Mouse (Mus musculus) lung, postnatal 0 days (tissue): ENCODE data around the gene Frat1. TPM values are rescaled to one million over a fixed set of nuclear protein-coding genes. Genes with fewer than 3 reads are reported as not detected.
A peak's percentile ranks its signal among the peaks of the same experiment; 100 is the strongest.

Source experiments
- ATAC-seq: fragments of 200-750 bp; cut with Nextera tagmentation; 2 replicates; pipeline ENCODE4 v1.8.0; 2017; ENCODE audit warnings: moderate library complexity
- DNase-seq: peaks from one replicate; pipeline ENCODE4 v3.0.0-alpha.2; 2016; ENCODE audit warnings: low spot score
- H3K27ac ChIP-seq: fragments of 300-500 bp; sonication (generic); 2 replicates; pipeline ENCODE4 v1.5.1; 2014; ENCODE audit warnings: antibody characterized with exemption, mild to moderate bottlenecking, low read length, mixed read lengths
- H3K27me3 ChIP-seq: fragments of 300-500 bp; sonication (generic); replicated peaks from 2 replicates; pipeline ENCODE4 v1.6.1; 2014; ENCODE audit warnings: low read length, mixed read lengths; ENCODE audit not compliant: insufficient read depth
- H3K36me3 ChIP-seq: fragments of 300-500 bp; sonication (generic); 2 replicates; pipeline ENCODE4 v1.6.1; 2014; ENCODE audit warnings: low read length, mixed read lengths; ENCODE audit not compliant: insufficient read depth
- H3K4me1 ChIP-seq: fragments of 300-500 bp; sonication (generic); 2 replicates; pipeline ENCODE4 v1.6.1; 2014; ENCODE audit warnings: antibody characterized with exemption, low read depth, low read length, mixed read lengths; ENCODE audit not compliant: insufficient read depth
- H3K4me2 ChIP-seq: fragments of 300-500 bp; sonication (generic); replicated peaks from 2 replicates; pipeline ENCODE4 v1.6.1; 2014; ENCODE audit warnings: low read depth, mild to moderate bottlenecking, low read length, moderate library complexity, mixed read lengths
- H3K4me3 ChIP-seq: fragments of 300-500 bp; sonication (generic); 2 replicates; pipeline ENCODE4 v1.5.1; 2014; ENCODE audit warnings: low read depth, low read length
- H3K9ac ChIP-seq: fragments of 300-500 bp; sonication (generic); replicated peaks from 2 replicates; pipeline ENCODE4 v1.6.1; 2014; ENCODE audit warnings: low read depth, mild to moderate bottlenecking
- H3K9me3 ChIP-seq: fragments of 300-500 bp; sonication (generic); 2 replicates; pipeline ENCODE4 v1.6.1; 2016; ENCODE audit warnings: low read length, mixed read lengths
- CTCF ChIP-seq: IDR thresholded peaks from 2 replicates; pipeline ENCODE4 v1.5.1; 2016; ENCODE audit warnings: antibody characterized with exemption, mild to moderate bottlenecking
- EP300 ChIP-seq: IDR thresholded peaks from 2 replicates; pipeline ENCODE4 v1.6.1; 2016; ENCODE audit warnings: antibody characterized with exemption, mild to moderate bottlenecking, control low read depth
- WGBS: fragments of 180-500 bp; shearing (Covaris S2); extraction: QIAGEN DNeasy Blood & Tissue Kit; methylation state at CpG from one replicate; pipeline ENCODE4 v1.1.7; 2014; 5-methylcytosine and 5-hydroxymethylcytosine counted together
- polyA plus RNA-seq: library from polyadenylated mRNA; unstranded; fragments of >200 nt; fragmentation: Nextera tagmentation; extraction: Ambion mirVana; gene quantifications from 2 replicates; pipeline ENCODE4 v1.2.1, GENCODE M21; 2015

Frat1 gene
- polyA plus RNA-seq, 1 experiment from 2014 or later: 14.1 TPM

- DNase-seq (peak; percentile 99), ATAC-seq (peak; percentile 100)
- peak within 1 kb of the TSS; percentile 68 for H3K4me3 ChIP-seq
- H3K9ac ChIP-seq: peak within 1 kb of the TSS; percentile 35
- 2% methylated on average over 48 of the region's 48 CpGs for whole genome bisulfite sequencing
- H3K4me1 ChIP-seq: no peaks in the 10 kb centered on the region
- peak within 1 kb of the TSS; percentile 71 for H3K4me2 ChIP-seq
- H3K27me3 ChIP-seq: no peaks in the 10 kb centered on the region
- H3K9me3 ChIP-seq: no peaks in the 10 kb centered on the region
- H3K36me3 ChIP-seq: no peaks in the 10 kb centered on the region
- peak within 1 kb of the TSS; percentile 29 for H3K27ac ChIP-seq
- TF ChIP-seq CTCF (no peak), EP300 (no peak)
These were observed 27.9 kb upstream of the Frat1 start, which contains the start of gene Arhgap19 for GRCm38 (mm10) chr19:41801742-41802369. Arhgap19 (minus strand) TSS chr19:41802047.

GRCm38 (mm10) chr19:41803322-41803721, 26.4 kb upstream of the Frat1 start:
- no peaks in the 10 kb centered on the region for H3K9me3 ChIP-seq
- no peak for DNase-seq
- no peak overlapping the region for H3K9ac ChIP-seq
- ATAC-seq: no peak
- WGBS: 39% methylated on average over 7 of the region's 7 CpGs
- TF ChIP-seq EP300: no peak
- TF ChIP-seq CTCF: peak; percentile 49
- H3K27me3 ChIP-seq: no peaks in the 10 kb centered on the region
- no peak overlapping the region for H3K4me3 ChIP-seq
- H3K27ac ChIP-seq: no peak overlapping the region
- no peaks in the 10 kb centered on the region for H3K4me1 ChIP-seq
- H3K4me2 ChIP-seq: no peak overlapping the region
- H3K36me3 ChIP-seq: no peaks in the 10 kb centered on the region

DNA sequence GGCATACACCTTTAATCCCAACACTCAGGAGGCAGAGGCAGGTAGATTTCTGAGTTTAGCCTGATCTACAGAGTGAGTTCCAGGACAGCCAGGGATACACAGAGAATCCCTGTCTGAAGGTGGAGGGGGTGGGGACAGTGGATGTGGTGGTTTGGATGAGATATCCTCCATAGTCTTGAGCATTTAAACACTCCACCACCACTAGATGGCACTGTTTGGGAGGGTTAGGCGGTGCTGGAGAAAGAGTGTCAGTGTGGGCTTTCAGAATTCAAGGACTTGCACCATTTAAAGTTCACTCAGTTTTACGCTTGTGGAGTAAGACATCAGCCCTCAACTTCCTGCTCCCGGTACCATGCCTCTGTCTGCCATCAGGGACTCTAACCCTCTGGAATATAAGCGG, 23.9 kb upstream of the Frat1 start:
- peak; percentile 50 for TF ChIP-seq CTCF
- TF ChIP-seq EP300: no peak
- no peak overlapping the region for H3K27ac ChIP-seq
- no peak for DNase-seq
- no peak overlapping the region for H3K4me3 ChIP-seq
- H3K27me3 ChIP-seq: no peaks in the 10 kb centered on the region
- no peak for ATAC-seq
- H3K4me1 ChIP-seq: no peaks in the 10 kb centered on the region
- H3K9ac ChIP-seq: no peak overlapping the region
- H3K9me3 ChIP-seq: no peaks in the 10 kb centered on the region
- H3K36me3 ChIP-seq: no peaks in the 10 kb centered on the region
- no peak overlapping the region for H3K4me2 ChIP-seq
- 90% methylated on average over 4 of the region's 4 CpGs for WGBS

- no peak for ATAC-seq
These were observed 22.3 kb upstream of the Frat1 start for GRCm38 (mm10) chr19:41807497-41807896.

GRCm38 (mm10) chr19:41808104-41808634, 21.6 kb upstream of the Frat1 start:
- Histone ChIP-seq H3K27me3 (no peaks in the 10 kb centered on the region), H3K4me1 (no peaks in the 10 kb centered on the region), H3K36me3 (no peaks in the 10 kb centered on the region), H3K27ac (no peak overlapping the region), H3K9me3 (no peaks in the 10 kb centered on the region), H3K9ac (no peak overlapping the region), H3K4me2 (no peak overlapping the region), H3K4me3 (no peak overlapping the region)
- no peak for TF ChIP-seq EP300
- no peak for TF ChIP-seq CTCF
- DNase-seq: no peak
- ATAC-seq: no peak
- WGBS: 71% methylated on average over 8 of the region's 8 CpGs

More at GRCm38 (mm10) chr19:41807497-41807896, 22.3 kb upstream of the Frat1 start:
- no peak overlapping the region for H3K27ac ChIP-seq
- no peak for DNase-seq
- 70% methylated on average over 9 of the region's 9 CpGs for WGBS
- TF ChIP-seq CTCF (no peak), EP300 (no peak)
- H3K9me3 ChIP-seq: no peaks in the 10 kb centered on the region
- no peaks in the 10 kb centered on the region for H3K27me3 ChIP-seq
- H3K9ac ChIP-seq: no peak overlapping the region
- no peaks in the 10 kb centered on the region for H3K4me1 ChIP-seq
- H3K4me2 ChIP-seq: no peak overlapping the region
- H3K36me3 ChIP-seq: no peaks in the 10 kb centered on the region
- H3K4me3 ChIP-seq: no peak overlapping the region

DNA sequence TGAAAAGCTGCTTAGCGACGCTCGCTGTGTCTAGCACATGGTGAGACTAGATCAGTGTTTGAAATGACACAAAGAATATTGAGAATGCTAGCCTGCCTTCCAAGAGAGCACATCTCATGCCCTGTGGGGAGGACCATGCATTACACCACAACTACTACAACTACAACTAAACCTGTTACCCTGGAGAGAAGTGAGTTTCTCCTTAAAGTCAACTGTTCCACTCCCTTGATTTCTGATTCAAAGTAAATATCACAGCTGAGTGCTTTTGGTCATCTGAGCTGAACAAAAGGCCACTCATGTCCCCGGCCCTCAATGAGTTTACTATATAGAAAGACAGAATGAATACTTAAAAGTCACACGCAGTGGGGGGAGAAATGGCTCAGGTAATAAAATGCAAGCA, 19.7 kb upstream of the Frat1 start:
- Histone ChIP-seq H3K36me3 (no peaks in the 10 kb centered on the region), H3K4me1 (no peaks in the 10 kb centered on the region), H3K27ac (no peak overlapping the region), H3K9ac (no peak overlapping the region), H3K27me3 (no peaks in the 10 kb centered on the region), H3K4me2 (no peak overlapping the region), H3K4me3 (no peak overlapping the region), H3K9me3 (no peaks in the 10 kb centered on the region)
- 72% methylated on average over 5 of the region's 5 CpGs for WGBS
- ATAC-seq (peak; percentile 38), DNase-seq (peak; percentile 64)
- no peak for TF ChIP-seq CTCF
- no peak for TF ChIP-seq EP300
